Mouse (Mus musculus) midbrain, postnatal 0 days (tissue): Measurements from ENCODE around the gene Med17. TPM values are rescaled to one million over a fixed set of nuclear protein-coding genes. Genes with fewer than 3 reads are reported as not detected.
A peak's percentile ranks its signal among the peaks of the same experiment; 100 is the strongest.

Source experiments
- ATAC-seq: fragments of 200-750 bp; cut with Nextera tagmentation; 2 replicates; pipeline ENCODE4 v1.8.0; 2017; ENCODE audit warnings: moderate number of reproducible peaks, mild to moderate bottlenecking, moderate TSS enrichment, moderate library complexity; ENCODE audit not compliant: low FRiP score
- DNase-seq: peaks from one replicate; pipeline ENCODE4 v3.0.0-alpha.2; 2015; ENCODE audit warnings: low spot score
- H3K27ac ChIP-seq: fragments of 300-500 bp; sonication (generic); 2 replicates; pipeline ENCODE4 v1.5.1; 2014; ENCODE audit warnings: low read depth, mild to moderate bottlenecking, low read length, mixed read lengths
- H3K27me3 ChIP-seq: fragments of 300-500 bp; sonication (generic); 2 replicates; pipeline ENCODE4 v1.6.1; 2014; ENCODE audit warnings: low read length, control low read depth, mixed read lengths; ENCODE audit not compliant: insufficient read depth
- H3K36me3 ChIP-seq: fragments of 300-500 bp; sonication (generic); 2 replicates; pipeline ENCODE4 v1.6.1; 2014; ENCODE audit warnings: low read length, control low read depth, mixed read lengths; ENCODE audit not compliant: insufficient read depth
- H3K4me1 ChIP-seq: fragments of 300-500 bp; sonication (generic); 2 replicates; pipeline ENCODE4 v1.6.1; 2014; ENCODE audit warnings: mild to moderate bottlenecking, control low read depth, antibody characterized with exemption, low read length, mixed read lengths; ENCODE audit not compliant: insufficient read depth
- H3K4me2 ChIP-seq: fragments of 300-500 bp; sonication (generic); 2 replicates; pipeline ENCODE4 v1.6.1; 2014; ENCODE audit warnings: low read depth, mild to moderate bottlenecking, low read length, mixed read lengths; ENCODE audit not compliant: poor library complexity, severe bottlenecking
- H3K4me3 ChIP-seq: fragments of 300-500 bp; sonication (generic); 2 replicates; pipeline ENCODE4 v1.5.1; 2014; ENCODE audit warnings: low read depth, mild to moderate bottlenecking, low read length, moderate library complexity
- H3K9ac ChIP-seq: fragments of 300-500 bp; sonication (generic); replicated peaks from 2 replicates; pipeline ENCODE4 v1.6.1; 2014; ENCODE audit warnings: mild to moderate bottlenecking, low read length, moderate library complexity, mixed read lengths; ENCODE audit not compliant: poor library complexity, severe bottlenecking
- H3K9me3 ChIP-seq: fragments of 300-500 bp; sonication (generic); 2 replicates; pipeline ENCODE4 v1.6.1; 2016; ENCODE audit warnings: low read length, control low read depth
- CTCF ChIP-seq: IDR thresholded peaks from 2 replicates; pipeline ENCODE4 v1.5.1; 2016; ENCODE audit warnings: antibody characterized with exemption, mild to moderate bottlenecking
- WGBS: fragments of 180-500 bp; shearing (Covaris S2); extraction: QIAGEN DNeasy Blood & Tissue Kit; methylation state at CpG from one replicate; pipeline ENCODE4 v1.1.7; 2014; 5-methylcytosine and 5-hydroxymethylcytosine counted together
- polyA plus RNA-seq: library from polyadenylated mRNA; unstranded; fragments of >200 nt; fragmentation: Nextera tagmentation; extraction: Ambion mirVana; gene quantifications from 2 replicates; pipeline ENCODE4 v1.2.1, GENCODE M21; 2015
- total RNA-seq: library from RNA; depleted of rRNA; stranded (reverse); fragments of >200 nt; gene quantifications from 2 replicates; pipeline ENCODE4 v1.2.3, GENCODE M21; 2014

The Med17 gene
- total and polyA plus RNA-seq, 2 experiments from 2014 or later = 19.4 to 28.6 TPM

- no peak for TF ChIP-seq CTCF
- H3K27ac ChIP-seq = no peak overlapping the region
- DNase-seq (no peak), ATAC-seq (no peak)
- no peak overlapping the region for H3K4me3 ChIP-seq
- H3K27me3 ChIP-seq = no peaks in the 10 kb centered on the region
- H3K4me2 ChIP-seq = no peak overlapping the region
- WGBS = 83% methylated on average over 14 of the region's 14 CpGs
- H3K36me3 ChIP-seq = no peaks in the 10 kb centered on the region
- no peak overlapping the region for H3K9ac ChIP-seq
- H3K4me1 ChIP-seq = no peaks in the 10 kb centered on the region
- no peaks in the 10 kb centered on the region; the same call in 1 of the 2 replicates for H3K9me3 ChIP-seq
Measured at GRCm38 (mm10) chr9:15245319-15246075, 34.2 kb downstream of the Med17 start.

- Histone ChIP-seq H3K36me3 (no peaks in the 10 kb centered on the region), H3K9me3 (no peaks in the 10 kb centered on the region; the same call in 1 of the 2 replicates), H3K9ac (no peak overlapping the region), H3K27ac (no peak overlapping the region), H3K4me2 (no peak overlapping the region), H3K4me3 (no peak overlapping the region), H3K4me1 (no peaks in the 10 kb centered on the region; the same call in 1 of the 2 replicates), H3K27me3 (no peaks in the 10 kb centered on the region)
- no peak for DNase-seq
- TF ChIP-seq CTCF = no peak
- 94% methylated on average over 1 of the region's 1 CpGs for WGBS
- no peak for ATAC-seq
Measured at GRCm38 (mm10) chr9:15242130-15242529, 37.6 kb downstream of the Med17 start.

GRCm38 (mm10) chr9:15241596-15241939 lies 38.2 kb downstream of the Med17 start:
- no peak overlapping the region for H3K4me2 ChIP-seq
- TF ChIP-seq CTCF = peak; percentile 66
- H3K27ac ChIP-seq = no peak overlapping the region
- H3K4me3 ChIP-seq = no peak overlapping the region
- ATAC-seq (no peak), DNase-seq (peak; percentile 61)
- no peaks in the 10 kb centered on the region for H3K36me3 ChIP-seq
- no peaks in the 10 kb centered on the region for H3K9me3 ChIP-seq
- H3K9ac ChIP-seq = no peak overlapping the region
- H3K4me1 ChIP-seq = no peaks in the 10 kb centered on the region; the same call in 1 of the 2 replicates
- 51% methylated on average over 9 of the region's 9 CpGs for WGBS
- H3K27me3 ChIP-seq = no peaks in the 10 kb centered on the region

DNA sequence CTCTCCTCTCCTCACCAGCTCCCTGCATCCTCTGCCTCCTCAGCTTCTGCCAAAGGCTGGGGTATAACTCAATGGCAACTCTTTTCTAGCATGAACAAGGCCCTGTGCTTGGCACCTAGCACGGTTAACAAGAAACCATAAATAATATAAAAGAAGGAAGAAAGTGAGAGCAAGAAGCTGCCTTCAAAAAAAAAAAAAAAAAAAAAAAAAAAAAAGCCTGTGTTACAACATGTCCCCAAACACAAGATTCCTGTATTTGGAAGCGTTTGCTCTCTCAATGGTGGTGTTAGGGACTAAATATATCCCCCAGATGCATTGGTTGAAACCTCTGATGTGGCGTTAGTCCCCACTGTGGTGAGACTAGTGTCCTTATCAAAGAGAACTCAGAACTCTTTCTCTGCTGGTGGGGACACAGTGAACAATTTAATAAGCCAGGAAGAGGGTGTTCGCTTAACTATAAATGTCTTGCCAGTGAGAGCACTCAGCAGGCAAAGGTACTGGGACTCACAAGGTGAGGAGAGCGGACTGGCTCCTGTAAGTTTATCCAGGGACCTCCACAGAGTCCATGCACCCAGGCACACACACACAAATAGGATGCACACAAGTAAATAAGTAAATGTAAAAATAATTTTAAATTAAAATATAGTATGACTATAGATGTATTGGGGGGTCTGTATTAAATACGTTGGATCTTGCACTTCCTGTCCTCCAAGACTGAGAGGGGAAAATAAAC lies 38.7 kb downstream of the Med17 start:
- Histone ChIP-seq H3K27me3 (no peaks in the 10 kb centered on the region), H3K4me1 (no peaks in the 10 kb centered on the region; the same call in 1 of the 2 replicates), H3K4me2 (no peak overlapping the region), H3K9ac (no peak overlapping the region), H3K9me3 (no peaks in the 10 kb centered on the region), H3K36me3 (no peaks in the 10 kb centered on the region), H3K4me3 (no peak overlapping the region), H3K27ac (no peak overlapping the region)
- TF ChIP-seq CTCF = no peak
- DNase-seq = no peak
- 70% methylated on average over 6 of the region's 6 CpGs for WGBS
- ATAC-seq = no peak

DNA sequence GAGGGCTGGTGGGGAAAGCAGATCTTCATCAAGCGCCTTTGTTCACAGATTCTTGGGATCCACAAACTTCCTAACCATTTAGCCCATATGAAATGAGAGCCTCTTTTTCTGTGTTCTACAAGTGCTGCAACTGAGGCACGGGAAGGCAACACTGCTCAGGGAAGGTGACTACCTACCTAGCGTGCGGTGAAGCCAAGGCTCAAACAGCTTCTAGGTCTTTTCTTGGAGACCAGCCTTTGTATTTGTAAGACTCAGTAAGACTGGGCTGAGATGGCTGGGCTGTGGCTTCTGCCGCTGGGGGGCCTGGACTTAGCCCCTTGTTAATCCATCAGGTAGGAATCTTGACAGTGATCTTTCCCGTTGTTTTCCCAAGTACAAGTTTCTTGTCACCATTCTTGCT lies 39.7 kb downstream of the Med17 start:
- WGBS = 92% methylated on average over 6 of the region's 6 CpGs
- Histone ChIP-seq H3K9me3 (no peaks in the 10 kb centered on the region), H3K36me3 (no peaks in the 10 kb centered on the region), H3K4me3 (no peak overlapping the region), H3K4me2 (peak overlapping the region; percentile 68), H3K9ac (no peak overlapping the region), H3K4me1 (no peaks in the 10 kb centered on the region; the same call in 1 of the 2 replicates), H3K27ac (no peak overlapping the region), H3K27me3 (no peaks in the 10 kb centered on the region)
- TF ChIP-seq CTCF = no peak
- ATAC-seq = no peak
- DNase-seq = no peak
